Mouse (Mus musculus) embryo, embryonic 9.5 days (tissue): Measurements from ENCODE around the gene Lgalsl.

Source experiments
- DNase-seq: peaks from one replicate; pipeline ENCODE4 v3.0.0-alpha.2; 2017; ENCODE audit errors: extremely low spot score

Gene Lgalsl

GRCm38 (mm10) chr11:20782620-20783019 lies 48.2 kb downstream of the Lgalsl start:
- no peak for DNase-seq

- no peak for DNase-seq
These were observed 50.5 kb downstream of the Lgalsl start for GRCm38 (mm10) chr11:20780312-20780711.

DNA sequence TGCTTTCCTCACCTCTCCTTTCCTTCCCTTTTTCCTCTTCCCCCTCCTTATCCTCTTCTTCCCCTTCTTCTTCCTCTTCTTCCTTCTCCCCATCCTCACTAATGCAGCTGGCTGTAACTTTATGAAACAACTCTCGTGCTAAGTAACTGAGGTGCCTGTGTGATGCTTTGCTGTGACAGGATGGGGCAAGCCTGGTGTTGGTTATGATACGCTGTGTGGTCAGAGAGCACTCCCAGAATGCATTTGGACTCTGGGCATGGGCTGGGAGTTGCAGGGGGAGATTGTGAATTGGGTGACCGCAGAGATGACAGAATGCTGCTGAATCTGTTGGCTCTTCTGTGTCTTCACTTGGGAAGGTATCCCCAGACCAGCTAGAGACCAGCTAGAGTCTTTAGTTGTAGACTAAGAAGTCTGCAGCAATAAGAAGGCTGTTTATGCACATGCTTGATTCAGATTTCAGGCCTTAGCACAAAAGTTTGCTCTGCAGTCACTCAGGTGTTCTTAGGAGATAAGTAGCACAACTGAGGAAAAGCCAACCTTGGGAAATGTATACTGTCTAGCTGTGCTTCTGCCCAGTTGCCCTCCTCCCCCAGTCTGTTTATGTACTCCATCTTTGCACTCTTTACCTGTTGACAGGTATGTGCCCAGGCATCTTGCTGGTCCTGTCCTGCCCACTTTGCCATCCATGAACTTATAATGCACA lies 51.8 kb downstream of the Lgalsl start:
- DNase-seq, result no peak

- DNase-seq, result no peak
These were observed 52.6 kb downstream of the Lgalsl start for GRCm38 (mm10) chr11:20778298-20778697.

- no peak for DNase-seq
These were observed 54.2 kb downstream of the Lgalsl start for GRCm38 (mm10) chr11:20776668-20777067.
